Mouse (Mus musculus): Measurements from ENCODE around the gene Ldb2. TPM values are rescaled to one million over a fixed set of nuclear protein-coding genes. Genes with fewer than 3 reads are reported as not detected.

Ldb2 gene
- total RNA-seq, 2 experiments from 2014 or later: 44.2 to 47.7 TPM

- peak; percentile 14; the same call in 1 of the 2 replicates for TF ChIP-seq CTCF (conservative IDR thresholded peaks at IDR 0.05)
- no peak for DNase-seq (ENCODE audit: low spot score in 2 of 2)
- Histone ChIP-seq H3K27ac (no peak overlapping the region), H3K4me3 (no peak overlapping the region)
These were observed 45.1 kb downstream of the Ldb2 start for GRCm38 (mm10) chr5:44754156-44754910.

GRCm38 (mm10) chr5:44745706-44746105, 53.8 kb downstream of the Ldb2 start:
- DNase-seq (ENCODE audit: low spot score in 2 of 2): no peak
- no peak for TF ChIP-seq CTCF (conservative IDR thresholded peaks at IDR 0.05)
- Histone ChIP-seq H3K4me3 (no peak overlapping the region), H3K27ac (no peak overlapping the region)

- no peak for TF ChIP-seq CTCF (conservative IDR thresholded peaks at IDR 0.05)
- Histone ChIP-seq H3K27ac (no peak overlapping the region), H3K4me3 (no peak overlapping the region)
- no peak for DNase-seq (ENCODE audit: low spot score in 2 of 2)
These were observed 63.1 kb downstream of the Ldb2 start for GRCm38 (mm10) chr5:44736366-44736765.

- TF ChIP-seq CTCF (conservative IDR thresholded peaks at IDR 0.05): no peak
- no peak overlapping the region for H3K4me3 ChIP-seq
- DNase-seq (ENCODE audit: low spot score in 2 of 2): peak in 1 of 2 experiments; percentile 63
- 0 out of 2 replicates have a peak overlapping the region, but pooled peaks have one; percentile 53 for H3K27ac ChIP-seq
These were observed 65.3 kb downstream of the Ldb2 start for GRCm38 (mm10) chr5:44734131-44734723.

GRCm38 (mm10) chr5:44729646-44730310, 69.7 kb downstream of the Ldb2 start:
- DNase-seq (ENCODE audit: low spot score in 2 of 2): no peak
- H3K27ac ChIP-seq: no peak overlapping the region
- H3K4me3 ChIP-seq: no peak overlapping the region
- no peak for TF ChIP-seq CTCF (conservative IDR thresholded peaks at IDR 0.05)

- DNase-seq (ENCODE audit: low spot score in 2 of 2): no peak
- H3K4me3 ChIP-seq: no peak overlapping the region
- TF ChIP-seq CTCF (conservative IDR thresholded peaks at IDR 0.05): no peak
- no peak overlapping the region for H3K27ac ChIP-seq
These were observed 71.5 kb downstream of the Ldb2 start for GRCm38 (mm10) chr5:44727995-44728394.

- no peak for TF ChIP-seq CTCF (conservative IDR thresholded peaks at IDR 0.05)
- peak overlapping the region; percentile 9; the same call in 1 of the 2 replicates for H3K27ac ChIP-seq
These were observed 72.7 kb downstream of the Ldb2 start for GRCm38 (mm10) chr5:44726546-44727476.

GRCm38 (mm10) chr5:44725501-44725900, 74.0 kb downstream of the Ldb2 start:
- TF ChIP-seq CTCF (conservative IDR thresholded peaks at IDR 0.05): no peak
- DNase-seq (ENCODE audit: low spot score in 2 of 2): no peak
- Histone ChIP-seq H3K27ac (no peak overlapping the region), H3K4me3 (no peak overlapping the region)

More at GRCm38 (mm10) chr5:44726546-44727476, 72.7 kb downstream of the Ldb2 start:
- H3K4me3 ChIP-seq: no peak overlapping the region
- peak in 1 of 2 experiments; percentile 41 for DNase-seq (ENCODE audit: low spot score in 2 of 2)

- Histone ChIP-seq H3K27ac (no peak overlapping the region), H3K4me3 (no peak overlapping the region)
- TF ChIP-seq CTCF (conservative IDR thresholded peaks at IDR 0.05): no peak
- DNase-seq (ENCODE audit: low spot score in 2 of 2): no peak
These were observed 79.6 kb downstream of the Ldb2 start for GRCm38 (mm10) chr5:44719872-44720271.

- no peak overlapping the region for H3K27ac ChIP-seq
- no peak for DNase-seq (ENCODE audit: low spot score in 2 of 2)
These were observed 85.0 kb downstream of the Ldb2 start for GRCm38 (mm10) chr5:44714508-44714907.

GRCm38 (mm10) chr5:44713181-44713789, 86.2 kb downstream of the Ldb2 start:
- Histone ChIP-seq H3K27ac (no peak overlapping the region), H3K4me3 (no peak overlapping the region)
- TF ChIP-seq CTCF (conservative IDR thresholded peaks at IDR 0.05): no peak
- no peak for DNase-seq (ENCODE audit: low spot score in 2 of 2)

More at GRCm38 (mm10) chr5:44714508-44714907, 85.0 kb downstream of the Ldb2 start:
- no peak overlapping the region for H3K4me3 ChIP-seq
- TF ChIP-seq CTCF (conservative IDR thresholded peaks at IDR 0.05): no peak

- Histone ChIP-seq H3K27ac (no peak overlapping the region), H3K4me3 (no peak overlapping the region)
- DNase-seq (ENCODE audit: low spot score in 2 of 2): no peak
- no peak for TF ChIP-seq CTCF (conservative IDR thresholded peaks at IDR 0.05)
These were observed 88.3 kb downstream of the Ldb2 start for GRCm38 (mm10) chr5:44711211-44711610.

Data from layer of hippocampus, adult 2 months (tissue).